Mouse (Mus musculus) lung, embryonic 16.5 days (tissue): ENCODE results near the gene Sh2b1. TPM values are rescaled to one million over a fixed set of nuclear protein-coding genes. Genes with fewer than 3 reads are reported as not detected.

ENCODE experiments used
- ATAC-seq: fragments of 200-750 bp; cut with Nextera tagmentation; 2 replicates; pipeline ENCODE4 v1.8.0; 2017; ENCODE audit warnings: low read depth, mild to moderate bottlenecking, moderate library complexity
- H3K27ac ChIP-seq: fragments of 300-500 bp; sonication (generic); 2 replicates; pipeline ENCODE4 v1.5.1; 2014; ENCODE audit warnings: mild to moderate bottlenecking, control low read depth, low read length
- H3K27me3 ChIP-seq: fragments of 300-500 bp; sonication (generic); 2 replicates; pipeline ENCODE4 v1.6.1; 2014; ENCODE audit warnings: low read depth, low read length, mixed read lengths; ENCODE audit not compliant: control insufficient read depth, insufficient read depth
- H3K36me3 ChIP-seq: fragments of 300-500 bp; sonication (generic); 2 replicates; pipeline ENCODE4 v1.6.1; 2014; ENCODE audit warnings: low read length; ENCODE audit not compliant: control insufficient read depth, insufficient read depth
- H3K4me1 ChIP-seq: fragments of 300-500 bp; sonication (generic); replicated peaks from 2 replicates; pipeline ENCODE4 v1.6.1; 2014; ENCODE audit warnings: low read length, mixed read lengths; ENCODE audit not compliant: control insufficient read depth, insufficient read depth
- H3K4me2 ChIP-seq: fragments of 300-500 bp; sonication (generic); 2 replicates; pipeline ENCODE4 v1.6.1; 2014; ENCODE audit warnings: low read depth, low read length, control low read depth
- H3K4me3 ChIP-seq: fragments of 300-500 bp; sonication (generic); 2 replicates; pipeline ENCODE4 v1.5.1; 2014; ENCODE audit warnings: mild to moderate bottlenecking, low read length, control low read depth
- H3K9ac ChIP-seq: fragments of 300-500 bp; sonication (generic); 2 replicates; pipeline ENCODE4 v1.6.1; 2014; ENCODE audit warnings: low read length, control low read depth
- H3K9me3 ChIP-seq: fragments of 300-500 bp; sonication (generic); 2 replicates; pipeline ENCODE4 v1.6.1; 2016; ENCODE audit warnings: low read length; ENCODE audit not compliant: control insufficient read depth
- WGBS: fragments of 180-500 bp; shearing (Covaris S2); extraction: QIAGEN DNeasy Blood & Tissue Kit; methylation state at CpG from one replicate; pipeline ENCODE4 v1.1.7; 2014; 5-methylcytosine and 5-hydroxymethylcytosine counted together
- polyA plus RNA-seq: library from polyadenylated mRNA; unstranded; fragments of >200 nt; fragmentation: Nextera tagmentation; extraction: Ambion mirVana; gene quantifications from 2 replicates; pipeline ENCODE4 v1.2.1, GENCODE M21; 2015

Gene Sh2b1
- polyA plus RNA-seq, 1 experiment from 2014 or later = 48.5 TPM

- Histone ChIP-seq H3K4me2 (no peak within 1 kb of the TSS), H3K27ac (no peak within 1 kb of the TSS), H3K9ac (no peak within 1 kb of the TSS), H3K27me3 (no peaks in the 10 kb centered on the region), H3K9me3 (no peaks in the 10 kb centered on the region), H3K4me3 (no peak within 1 kb of the TSS), H3K36me3 (peaks cover 11% of the 10 kb centered on the region; the same call in 1 of the 2 replicates), H3K4me1 (no peaks in the 10 kb centered on the region; the same call in 1 of the 2 replicates)
- WGBS = 37% methylated on average over 5 of the region's 5 CpGs
- ATAC-seq = no peak
Observed at GRCm38 (mm10) chr7:126463004-126463403, 12.2 kb downstream of the Sh2b1 start, which contains the start of gene Atp2a1. Gene Atp2a1, minus strand, starts transcription at chr7:126463108.

GRCm38 (mm10) chr7:126461626-126462025, 13.6 kb downstream of the Sh2b1 start:
- no peaks in the 10 kb centered on the region for H3K9me3 ChIP-seq
- H3K27me3 ChIP-seq = no peaks in the 10 kb centered on the region
- no peak overlapping the region for H3K4me2 ChIP-seq
- 0 out of 2 replicates have a peak, but pooled peaks cover 3% of the 10 kb centered on the region for H3K36me3 ChIP-seq
- no peak overlapping the region for H3K4me3 ChIP-seq
- no peak overlapping the region for H3K27ac ChIP-seq
- 53% methylated on average over 3 of the region's 3 CpGs for WGBS
- no peak for ATAC-seq
- no peak overlapping the region for H3K9ac ChIP-seq
- H3K4me1 ChIP-seq = no peaks in the 10 kb centered on the region; the same call in 1 of the 2 replicates

GRCm38 (mm10) chr7:126460623-126461399, 14.4 kb downstream of the Sh2b1 start:
- no peaks in the 10 kb centered on the region for H3K27me3 ChIP-seq
- ATAC-seq = no peak
- H3K4me1 ChIP-seq = no peaks in the 10 kb centered on the region; the same call in 1 of the 2 replicates
- no peak overlapping the region for H3K9ac ChIP-seq
- no peaks in the 10 kb centered on the region for H3K36me3 ChIP-seq
- no peaks in the 10 kb centered on the region for H3K9me3 ChIP-seq
- no peak overlapping the region for H3K4me2 ChIP-seq
- H3K27ac ChIP-seq = no peak overlapping the region
- H3K4me3 ChIP-seq = no peak overlapping the region
- WGBS = 41% methylated on average over 10 of the region's 10 CpGs

GRCm38 (mm10) chr7:126458844-126459618, 16.2 kb downstream of the Sh2b1 start:
- Histone ChIP-seq H3K27me3 (no peaks in the 10 kb centered on the region), H3K27ac (no peak overlapping the region), H3K9ac (no peak overlapping the region), H3K4me2 (no peak overlapping the region), H3K9me3 (no peaks in the 10 kb centered on the region), H3K4me1 (no peaks in the 10 kb centered on the region), H3K36me3 (no peaks in the 10 kb centered on the region), H3K4me3 (no peak overlapping the region)
- ATAC-seq = no peak
- 71% methylated on average over 11 of the region's 11 CpGs for WGBS

GRCm38 (mm10) chr7:126458225-126458624, 17.0 kb downstream of the Sh2b1 start:
- Histone ChIP-seq H3K4me1 (no peaks in the 10 kb centered on the region), H3K9ac (no peak overlapping the region), H3K4me2 (no peak overlapping the region), H3K27ac (no peak overlapping the region), H3K36me3 (no peaks in the 10 kb centered on the region), H3K4me3 (no peak overlapping the region), H3K27me3 (no peaks in the 10 kb centered on the region), H3K9me3 (no peaks in the 10 kb centered on the region)
- no peak for ATAC-seq
- 72% methylated on average over 5 of the region's 5 CpGs for WGBS

- Histone ChIP-seq H3K36me3 (no peaks in the 10 kb centered on the region), H3K4me3 (no peak overlapping the region), H3K9me3 (no peaks in the 10 kb centered on the region), H3K9ac (no peak overlapping the region), H3K27me3 (no peaks in the 10 kb centered on the region), H3K4me2 (no peak overlapping the region), H3K27ac (no peak overlapping the region), H3K4me1 (no peaks in the 10 kb centered on the region)
- 82% methylated on average over 17 of the region's 17 CpGs for WGBS
- ATAC-seq = no peak
Observed at GRCm38 (mm10) chr7:126456382-126457266, 18.6 kb downstream of the Sh2b1 start.

GRCm38 (mm10) chr7:126455242-126455641, 20.0 kb downstream of the Sh2b1 start:
- Histone ChIP-seq H3K9ac (no peak overlapping the region), H3K9me3 (no peaks in the 10 kb centered on the region), H3K4me1 (no peaks in the 10 kb centered on the region), H3K36me3 (no peaks in the 10 kb centered on the region), H3K27ac (no peak overlapping the region), H3K27me3 (no peaks in the 10 kb centered on the region), H3K4me2 (no peak overlapping the region), H3K4me3 (no peak overlapping the region)
- 71% methylated on average over 2 of the region's 2 CpGs for WGBS
- ATAC-seq = no peak

- Histone ChIP-seq H3K4me3 (no peak overlapping the region), H3K4me2 (no peak overlapping the region), H3K9ac (no peak overlapping the region), H3K27me3 (no peaks in the 10 kb centered on the region), H3K9me3 (no peaks in the 10 kb centered on the region), H3K36me3 (no peaks in the 10 kb centered on the region), H3K4me1 (no peaks in the 10 kb centered on the region), H3K27ac (no peak overlapping the region)
- no peak for ATAC-seq
- WGBS = 60% methylated on average over 7 of the region's 7 CpGs
Observed at GRCm38 (mm10) chr7:126453861-126454260, 21.4 kb downstream of the Sh2b1 start.
